Mouse (Mus musculus) megakaryocyte progenitor cell, adult 5-6 weeks (primary cell): ENCODE data around the gene Barhl2. TPM values are rescaled to one million over a fixed set of nuclear protein-coding genes. Genes with fewer than 3 reads are reported as not detected.

Experiments
- ATAC-seq: replicated peaks from 2 replicates; pipeline ENCODE4 v1.8.0; 2016; ENCODE audit warnings: mild to moderate bottlenecking, moderate TSS enrichment, inconsistent platforms; ENCODE audit not compliant: poor library complexity
- total RNA-seq, 2 experiments: library from RNA; stranded (forward) in 1 of 2; stranded (reverse) in 1 of 2; fragments of 157-497, 149-512 nt in 1 of 2; fragments of 200-1000 nt in 1 of 2; gene quantifications; 2 replicates each; pipeline versions ENCODE4 v1.2.3 to v1.2.4; 2015 to 2017

Barhl2 gene
- total RNA-seq, 2 experiments from 2014 or later = not detected

GRCm38 (mm10) chr5:106416550-106416949 lies 41.4 kb downstream of the Barhl2 start:
- no peak for ATAC-seq

- ATAC-seq = no peak
These were observed 42.2 kb downstream of the Barhl2 start for GRCm38 (mm10) chr5:106415734-106416133.

- no peak for ATAC-seq
These were observed 55.2 kb downstream of the Barhl2 start for GRCm38 (mm10) chr5:106402761-106403160.

Other genes starting within 250 kb of the Barhl2 start
- not detected in 2 replicates for gene Gm17304, start 150.9 kb upstream of the Barhl2 start, total RNA-seq (2015)
- not detected in 2 replicates for gene Gm17304, start 150.9 kb upstream of the Barhl2 start, total RNA-seq (2017)
- 73.1 and 92.7 TPM in 2 replicates for gene Zfp644, start 239.1 kb upstream of the Barhl2 start, total RNA-seq (2015)
- gene Zfp644, start 239.1 kb upstream of the Barhl2 start, total RNA-seq (2017) = 67.8 and 79.0 TPM in 2 replicates